Mouse (Mus musculus) hematopoietic stem cell, adult 5-6 weeks (primary cell): ENCODE data around the gene Cyp4a31. TPM values are rescaled to one million over a fixed set of nuclear protein-coding genes. Genes with fewer than 3 reads are reported as not detected.
A peak's percentile ranks its signal among the peaks of the same experiment; 100 is the strongest.
"Not testable (repeated sequence)": the region's sequence is repeated elsewhere in the genome, so short reads cannot be mapped to it uniquely, and the experiment has no call there.

Experiments
- ATAC-seq, 2 experiments: fragments of 125-278 bp in 1 of 2; replicated peaks in 1 of 2; 2 replicates each; pipeline ENCODE4 v1.8.0; 2016 to 2017; ENCODE audit warnings: inconsistent platforms in 2 of 2, mild to moderate bottlenecking in 2 of 2, moderate number of reproducible peaks in 2 of 2, low read depth in 1 of 2, moderate TSS enrichment in 1 of 2; ENCODE audit not compliant: low FRiP score in 2 of 2, poor library complexity in 2 of 2, severe bottlenecking in 2 of 2, insufficient read depth in 1 of 2, low TSS enrichment in 1 of 2
- total RNA-seq: library from RNA; stranded (forward); fragments of 172-1452, 232-1000 nt; gene quantifications from 2 replicates; pipeline ENCODE4 v1.2.3, GENCODE M21; 2017

The Cyp4a31 gene
- not detected in 2 replicates for total RNA-seq

GRCm38 (mm10) chr4:115563401-115563800 lies at the start of gene Cyp4a31:
Cyp4a31 (plus strand) TSS chr4:115563649.
- no peak for ATAC-seq

DNA sequence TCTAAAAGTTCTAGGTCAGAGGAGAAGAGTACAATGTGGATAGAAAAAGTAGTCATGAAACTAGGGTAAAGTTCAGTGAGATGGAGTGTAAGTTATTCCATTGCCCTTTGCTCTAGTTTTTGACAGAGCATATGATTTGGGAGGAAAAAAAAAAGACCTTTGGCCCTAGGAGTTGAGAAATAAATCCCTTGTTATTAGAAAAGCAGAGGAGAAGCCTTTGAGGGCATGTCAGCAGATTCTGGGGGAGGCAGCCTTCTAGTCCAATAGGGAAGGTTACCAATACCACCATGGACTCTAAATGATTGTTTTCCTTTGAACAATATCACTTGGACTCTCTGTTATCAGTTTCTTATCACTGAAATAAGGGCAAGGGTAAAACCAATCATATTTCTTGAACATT lies 49.5 kb upstream of the Cyp4a31 start:
- not testable (repeated sequence) for ATAC-seq

DNA sequence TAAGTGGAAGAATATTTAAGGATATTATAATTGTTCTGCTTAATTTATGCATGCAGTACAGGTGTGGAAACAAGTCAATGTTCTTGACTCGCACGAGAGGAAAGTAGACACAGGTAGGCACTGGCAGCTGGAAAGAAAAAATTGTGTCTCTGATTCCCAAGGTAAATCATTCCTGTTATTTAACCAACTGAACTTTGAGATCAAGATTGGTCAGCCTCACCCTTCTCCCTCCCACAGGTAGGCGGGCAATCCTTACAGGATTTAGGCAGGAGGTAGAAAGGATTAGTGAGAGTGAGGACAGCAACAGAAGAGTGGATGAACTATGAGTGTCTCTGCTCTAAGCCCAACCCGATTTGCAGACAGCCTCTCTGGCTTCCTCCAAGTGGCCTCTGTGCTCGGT lies 45.4 kb upstream of the Cyp4a31 start, which contains the start of gene Cyp4a10:
Gene Cyp4a10, plus strand, starts transcription at position 265 of the 400 bp plus-strand sequence.
- not testable (repeated sequence) for ATAC-seq

- ATAC-seq, result no peak
These were observed 44.0 kb upstream of the Cyp4a31 start for GRCm38 (mm10) chr4:115519444-115519843.

DNA sequence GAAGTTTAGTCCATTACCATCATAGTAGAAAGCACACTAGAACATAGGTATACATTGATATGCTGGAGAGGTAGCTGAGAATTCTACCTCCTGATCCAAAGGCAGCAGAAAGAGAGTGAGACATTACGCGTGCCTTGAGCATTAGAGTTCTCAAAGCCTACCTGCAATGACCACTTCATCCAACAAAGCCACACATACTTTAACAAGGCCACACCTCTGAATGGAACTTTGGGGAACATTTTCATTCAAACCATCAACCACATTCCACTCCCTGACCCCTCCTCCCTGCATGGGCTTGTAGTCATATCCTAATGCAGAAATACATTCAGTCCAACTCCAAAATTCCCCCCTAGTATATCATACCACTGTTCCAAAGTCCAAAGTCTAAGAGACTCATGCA lies 41.7 kb upstream of the Cyp4a31 start:
- no peak for ATAC-seq

DNA sequence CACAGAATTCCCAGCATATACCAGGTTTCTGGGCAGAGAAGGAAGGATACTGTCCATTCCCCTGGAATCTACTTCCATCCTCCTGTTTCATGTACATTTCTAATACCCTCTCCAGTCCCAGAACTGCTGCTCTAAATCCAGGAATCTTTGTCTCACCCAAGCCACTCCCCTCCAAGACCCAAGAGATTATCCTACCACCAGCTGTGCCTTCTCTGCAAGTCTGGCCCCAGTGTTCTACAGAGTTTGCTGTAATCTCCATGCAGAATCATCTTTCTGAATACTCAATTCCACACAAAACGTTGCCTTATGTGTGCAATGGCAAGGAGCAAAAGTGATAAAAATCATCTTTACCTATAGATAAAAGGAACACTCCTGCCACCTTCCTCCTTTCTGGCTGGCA lies 18.3 kb upstream of the Cyp4a31 start:
- ATAC-seq, result no peak

DNA sequence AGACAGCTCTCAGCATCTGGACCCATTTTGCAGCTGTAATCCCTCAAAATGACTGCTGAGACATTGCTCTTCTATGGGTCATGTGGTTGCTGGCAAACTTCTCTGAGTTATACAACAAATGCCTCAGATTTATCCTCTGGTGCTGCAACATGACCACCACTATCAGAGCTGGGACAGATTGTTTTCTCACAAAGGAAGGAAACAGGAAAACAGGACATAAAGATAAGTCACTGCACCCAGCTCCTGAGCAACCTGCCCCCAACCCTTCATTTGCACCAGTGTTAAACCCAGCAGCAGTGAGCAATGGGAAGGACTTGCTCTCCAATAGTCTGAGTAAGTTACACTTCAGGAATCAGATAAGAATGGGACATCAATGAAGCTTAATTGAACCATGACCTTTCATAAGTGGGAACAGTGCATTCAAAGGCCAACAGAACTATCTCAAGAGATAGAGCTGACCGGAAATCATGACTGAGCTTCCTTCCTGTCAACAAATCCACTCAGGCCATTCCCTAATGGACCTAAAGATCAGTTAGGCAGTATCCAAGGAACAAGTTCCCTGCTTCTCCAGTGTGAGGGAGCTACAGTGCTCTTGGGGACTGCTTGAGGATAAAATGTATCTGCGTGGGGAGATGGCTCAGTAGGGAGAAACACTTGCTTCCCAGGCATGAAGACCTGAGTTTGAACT lies 17.2 kb upstream of the Cyp4a31 start:
- ATAC-seq, result peak; percentile 36 to 49; a peak in 3 of 4 replicates

GRCm38 (mm10) chr4:115552726-115553125 lies 10.7 kb upstream of the Cyp4a31 start:
- no peak for ATAC-seq

DNA sequence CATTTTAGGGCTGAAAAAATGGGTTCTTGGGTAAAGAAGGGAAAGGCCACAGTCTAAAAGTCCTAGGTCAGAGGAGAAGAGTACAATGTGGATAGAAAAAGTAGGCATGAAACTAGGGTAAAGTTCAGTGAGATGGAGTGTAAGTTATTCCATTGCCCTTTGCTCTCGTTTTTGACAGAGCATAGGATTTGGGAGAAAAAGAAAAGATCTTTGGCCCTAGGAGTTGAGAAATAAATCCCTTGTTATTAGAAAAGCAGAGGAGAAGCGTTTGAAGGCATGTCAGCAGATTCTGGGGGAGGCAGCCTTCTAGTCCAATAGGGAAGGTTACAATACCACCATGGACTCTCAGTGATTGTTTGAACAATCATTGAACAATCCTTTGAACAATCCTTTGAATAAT lies 7.9 kb upstream of the Cyp4a31 start:
- ATAC-seq, result no peak

- ATAC-seq, result no peak
These were observed 5.4 kb upstream of the Cyp4a31 start for GRCm38 (mm10) chr4:115557861-115558561.

DNA sequence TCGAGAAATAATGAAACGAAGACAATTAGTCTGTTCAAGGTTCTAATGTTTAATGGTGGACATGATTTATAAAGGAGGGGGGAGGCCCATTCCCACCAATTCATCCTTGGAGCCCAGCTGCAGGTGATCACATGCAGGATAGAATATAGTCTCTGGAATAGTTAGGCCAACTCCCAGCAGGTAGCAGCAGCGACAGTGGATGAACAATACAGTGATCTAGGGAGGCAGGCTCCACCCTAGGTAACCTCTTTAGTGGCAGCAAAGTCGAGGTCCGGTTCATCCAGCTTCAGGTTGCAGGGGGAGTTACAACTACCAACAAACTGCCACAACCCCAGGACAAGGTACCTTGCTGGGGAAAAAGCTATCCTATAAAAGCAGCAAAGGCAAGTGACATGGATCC lies 2.2 kb upstream of the Cyp4a31 start:
- not testable (repeated sequence) for ATAC-seq

GRCm38 (mm10) chr4:115564469-115565225 lies 1.2 kb downstream of the Cyp4a31 start:
- not testable (repeated sequence) for ATAC-seq

DNA sequence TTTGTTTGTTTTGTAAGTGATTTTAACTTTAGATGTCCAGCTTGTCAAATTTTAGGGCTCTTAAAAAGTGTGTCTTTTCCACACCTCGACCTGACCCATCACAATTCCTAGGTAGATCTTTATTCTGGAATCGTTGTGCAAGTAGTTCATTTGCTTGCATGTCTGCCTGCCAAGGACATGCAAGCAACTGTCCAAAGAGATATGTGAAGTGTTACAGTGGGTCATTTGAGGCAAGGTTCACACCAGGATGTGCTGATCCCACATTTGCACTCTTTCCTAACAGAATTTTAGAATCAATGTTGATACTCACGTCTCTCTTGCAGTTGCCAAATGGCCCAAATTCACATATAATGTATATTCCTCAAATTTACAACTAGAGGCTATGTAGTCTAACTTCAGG lies 11.8 kb downstream of the Cyp4a31 start:
- no peak for ATAC-seq

DNA sequence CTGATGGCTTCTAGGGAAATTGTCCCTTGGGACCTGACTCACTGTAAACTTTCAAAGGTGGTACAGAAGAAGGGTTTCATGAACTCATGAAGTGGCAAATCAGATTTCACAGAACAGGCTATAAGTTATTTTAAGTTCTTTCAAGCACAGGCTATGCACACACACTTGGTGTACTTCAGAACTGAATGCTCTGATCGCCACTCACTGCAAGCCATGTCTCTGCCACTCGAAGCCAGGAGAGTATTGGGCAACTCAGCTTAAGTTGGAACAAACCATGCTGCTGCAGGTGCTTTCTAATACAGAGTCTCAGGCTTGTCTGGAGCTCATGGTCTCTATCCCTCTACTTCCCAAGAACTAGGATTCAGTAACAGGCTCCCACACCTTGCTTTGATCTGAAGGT lies 12.3 kb downstream of the Cyp4a31 start:
- no peak for ATAC-seq

DNA sequence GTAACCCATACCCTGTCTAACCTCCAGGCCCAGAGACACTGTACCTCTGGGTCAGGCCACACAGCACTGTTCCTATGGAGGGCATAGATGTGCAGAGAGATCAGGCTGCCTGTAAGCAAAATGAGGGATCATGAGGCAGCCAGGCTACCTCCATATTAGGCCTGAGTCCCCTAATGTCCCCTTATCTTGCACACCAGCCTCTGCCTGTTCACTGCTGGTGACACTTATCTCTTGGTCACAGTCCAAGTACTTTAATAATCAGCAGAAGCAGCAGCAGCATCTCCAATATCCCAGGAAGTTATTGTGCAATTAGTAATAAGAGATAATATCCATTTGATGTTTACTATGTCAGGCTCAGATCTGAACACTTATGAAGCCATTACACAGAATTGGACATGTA lies 19.6 kb downstream of the Cyp4a31 start:
- ATAC-seq, result peak; percentile 49 to 51; a peak in 3 of 4 replicates

DNA sequence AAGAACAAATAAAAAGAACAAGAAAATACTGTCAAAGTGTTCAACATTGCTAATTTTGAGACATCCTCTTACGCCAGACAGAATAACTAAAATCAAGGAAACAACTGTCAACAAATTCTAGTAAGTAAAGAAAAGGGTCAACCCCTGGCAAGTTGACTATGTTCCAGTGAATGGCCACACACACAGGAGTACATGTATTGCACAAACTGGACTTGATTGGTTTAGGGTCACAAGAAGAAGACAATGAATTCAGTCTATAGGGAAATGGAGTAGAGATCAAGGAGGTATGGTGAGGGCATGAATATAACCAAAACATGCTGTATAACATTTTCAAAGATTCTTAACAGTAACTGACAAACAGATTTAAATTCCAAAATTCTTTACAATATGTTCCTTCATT lies 32.9 kb downstream of the Cyp4a31 start:
- no peak for ATAC-seq

DNA sequence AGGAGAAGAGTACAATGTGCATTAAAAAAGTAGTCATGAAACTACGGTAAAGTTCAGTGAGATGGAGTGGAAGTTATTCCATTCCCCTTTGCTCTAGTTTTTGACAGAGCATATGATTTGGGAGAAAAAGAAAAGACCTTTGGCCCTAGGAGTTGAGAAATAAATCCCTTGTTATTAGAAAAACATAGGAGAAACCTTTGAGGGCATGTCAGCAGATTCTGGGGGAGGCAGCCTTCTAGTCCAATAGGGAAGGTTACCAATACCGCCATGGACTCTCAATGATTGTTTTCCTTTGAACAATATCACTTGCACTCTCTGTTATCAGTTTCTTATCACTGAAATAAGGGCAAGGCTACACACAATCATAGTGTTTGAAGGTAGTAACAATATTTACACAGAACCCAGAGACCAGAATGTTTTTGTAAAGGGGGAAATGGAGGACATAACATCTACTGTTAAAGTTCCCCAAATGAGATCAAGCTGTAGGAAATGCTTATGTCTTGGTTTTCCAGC lies 33.4 kb downstream of the Cyp4a31 start:
- ATAC-seq, result 0 out of 4 replicates have a peak, but pooled peaks of 1 of the 2 experiments have one; percentile 32

GRCm38 (mm10) chr4:115600611-115601010 lies 37.2 kb downstream of the Cyp4a31 start, which contains the start of gene Cyp4a32:
Cyp4a32 (plus strand) TSS chr4:115600969.
- not testable (repeated sequence) for ATAC-seq
